Mouse (Mus musculus): ENCODE measurements around the gene Ank3. TPM values are rescaled to one million over a fixed set of nuclear protein-coding genes. Genes with fewer than 3 reads are reported as not detected.

Gene Ank3
- polyA plus RNA-seq, 1 experiment from 2014 or later, result 21.6 TPM

- H3K9me3 ChIP-seq (ENCODE audit: control insufficient read depth), result no peaks in the 10 kb centered on the region
- H3K4me2 ChIP-seq (replicated peaks; ENCODE audit: low read depth), result no peak overlapping the region
- 51% methylated on average over 4 of the region's 4 CpGs for WGBS
- peak; percentile 57; the same call in 1 of the 2 replicates for ATAC-seq
- no peak overlapping the region for H3K9ac ChIP-seq (ENCODE audit: low read depth, low read length)
- no peak overlapping the region for H3K4me3 ChIP-seq (ENCODE audit: low read depth, low read length)
- H3K27ac ChIP-seq (ENCODE audit: low read depth, low read length), result no peak overlapping the region
- TF ChIP-seq CTCF (IDR thresholded peaks at IDR 0.05; ENCODE audit: low read depth), result peak; percentile 95
- no peaks in the 10 kb centered on the region for H3K36me3 ChIP-seq (ENCODE audit: control insufficient read depth, insufficient read depth)
- no peaks in the 10 kb centered on the region for H3K4me1 ChIP-seq (replicated peaks; ENCODE audit: control insufficient read depth, insufficient read depth, low read length)
- no peaks in the 10 kb centered on the region for H3K27me3 ChIP-seq (replicated peaks; ENCODE audit: control insufficient read depth, insufficient read depth, low read length)
These were observed 447.2 kb downstream of the Ank3 start for GRCm38 (mm10) chr10:69845749-69846148.

GRCm38 (mm10) chr10:69852366-69853091 lies 454.0 kb downstream of the Ank3 start:
- H3K4me1 ChIP-seq (replicated peaks; ENCODE audit: control insufficient read depth, insufficient read depth, low read length), result no peaks in the 10 kb centered on the region
- no peaks in the 10 kb centered on the region for H3K27me3 ChIP-seq (replicated peaks; ENCODE audit: control insufficient read depth, insufficient read depth, low read length)
- H3K36me3 ChIP-seq (ENCODE audit: control insufficient read depth, insufficient read depth), result no peaks in the 10 kb centered on the region
- ATAC-seq, result no peak
- H3K4me3 ChIP-seq (ENCODE audit: low read depth, low read length), result no peak overlapping the region
- H3K27ac ChIP-seq (ENCODE audit: low read depth, low read length), result no peak overlapping the region
- WGBS, result 66% methylated on average over 5 of the region's 5 CpGs
- H3K9me3 ChIP-seq (ENCODE audit: control insufficient read depth), result no peaks in the 10 kb centered on the region
- no peak overlapping the region for H3K9ac ChIP-seq (ENCODE audit: low read depth, low read length)
- TF ChIP-seq CTCF (IDR thresholded peaks at IDR 0.05; ENCODE audit: low read depth), result peak; percentile 60
- H3K4me2 ChIP-seq (replicated peaks; ENCODE audit: low read depth), result no peak overlapping the region

GRCm38 (mm10) chr10:69854587-69855185 lies 456.1 kb downstream of the Ank3 start:
- 93% methylated on average over 8 of the region's 8 CpGs for WGBS
- no peak overlapping the region for H3K27ac ChIP-seq (ENCODE audit: low read depth, low read length)
- H3K9ac ChIP-seq (ENCODE audit: low read depth, low read length), result no peak overlapping the region
- H3K4me1 ChIP-seq (replicated peaks; ENCODE audit: control insufficient read depth, insufficient read depth, low read length), result no peaks in the 10 kb centered on the region
- no peaks in the 10 kb centered on the region for H3K27me3 ChIP-seq (replicated peaks; ENCODE audit: control insufficient read depth, insufficient read depth, low read length)
- H3K9me3 ChIP-seq (ENCODE audit: control insufficient read depth), result no peaks in the 10 kb centered on the region
- H3K4me3 ChIP-seq (ENCODE audit: low read depth, low read length), result no peak overlapping the region
- no peaks in the 10 kb centered on the region for H3K36me3 ChIP-seq (ENCODE audit: control insufficient read depth, insufficient read depth)
- no peak overlapping the region for H3K4me2 ChIP-seq (replicated peaks; ENCODE audit: low read depth)
- no peak for ATAC-seq
- TF ChIP-seq CTCF (IDR thresholded peaks at IDR 0.05; ENCODE audit: low read depth), result no peak

DNA sequence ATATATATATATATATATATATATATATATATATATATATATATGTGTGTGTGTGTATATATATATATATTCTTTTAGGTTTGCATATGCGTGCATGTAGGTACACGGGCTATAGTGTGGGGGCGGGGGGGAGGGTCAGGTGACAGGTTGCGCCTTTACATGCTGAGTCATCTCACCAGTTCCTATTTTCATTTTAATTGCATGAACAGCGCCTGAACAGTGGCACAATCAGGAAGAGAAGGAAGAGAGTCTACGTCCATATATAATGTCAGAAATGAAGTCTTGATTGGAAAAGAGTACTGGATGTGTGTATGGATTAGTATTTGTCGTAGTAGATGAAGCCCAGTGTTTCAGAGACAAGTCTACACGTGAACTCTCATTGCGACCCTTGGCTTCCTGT lies 459.4 kb downstream of the Ank3 start:
- Histone ChIP-seq H3K27me3 (replicated peaks; ENCODE audit: control insufficient read depth, insufficient read depth, low read length) (no peaks in the 10 kb centered on the region), H3K27ac (ENCODE audit: low read depth, low read length) (no peak overlapping the region), H3K4me2 (replicated peaks; ENCODE audit: low read depth) (no peak overlapping the region), H3K9ac (ENCODE audit: low read depth, low read length) (no peak overlapping the region), H3K36me3 (ENCODE audit: control insufficient read depth, insufficient read depth) (no peaks in the 10 kb centered on the region), H3K4me3 (ENCODE audit: low read depth, low read length) (no peak overlapping the region), H3K4me1 (replicated peaks; ENCODE audit: control insufficient read depth, insufficient read depth, low read length) (no peaks in the 10 kb centered on the region), H3K9me3 (ENCODE audit: control insufficient read depth) (no peaks in the 10 kb centered on the region)
- WGBS, result 91% methylated on average over 9 of the region's 9 CpGs
- ATAC-seq, result no peak
- TF ChIP-seq CTCF (IDR thresholded peaks at IDR 0.05; ENCODE audit: low read depth), result no peak

DNA sequence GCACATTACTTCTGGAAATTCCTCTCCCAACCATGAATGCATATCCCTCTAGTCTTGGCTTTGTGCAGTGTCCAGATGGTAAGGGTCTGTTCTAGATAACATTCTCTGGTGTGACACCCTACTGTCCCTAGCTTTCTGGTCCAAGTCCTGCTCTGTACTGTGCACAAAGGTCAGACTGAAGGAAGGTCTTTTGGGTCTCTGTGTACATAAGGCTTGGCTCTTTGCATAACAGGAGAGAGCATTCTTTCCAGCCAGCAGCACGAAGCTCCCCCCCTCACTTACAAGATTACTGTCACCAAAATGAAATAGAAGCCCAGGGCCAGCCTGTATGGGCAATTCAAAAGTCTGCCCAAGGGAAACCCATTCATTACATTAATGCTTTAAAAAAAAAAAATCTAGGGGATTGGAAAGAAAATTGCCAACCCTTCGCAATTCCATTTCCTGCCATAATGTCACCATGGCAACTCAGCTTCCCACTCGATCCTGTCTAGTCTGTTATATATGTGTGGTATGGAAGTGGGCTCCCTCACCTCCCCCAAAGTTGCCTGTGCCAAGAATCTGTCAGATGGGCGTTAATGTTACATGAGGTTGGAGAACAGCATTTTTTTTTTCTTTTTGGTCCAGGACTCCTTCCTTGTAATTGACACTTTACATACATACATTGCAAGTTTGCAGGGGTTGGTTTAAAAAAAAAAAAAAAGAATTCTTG lies 460.5 kb downstream of the Ank3 start:
- Histone ChIP-seq H3K9me3 (ENCODE audit: control insufficient read depth) (no peaks in the 10 kb centered on the region), H3K4me2 (replicated peaks; ENCODE audit: low read depth) (no peak overlapping the region)
- TF ChIP-seq CTCF (IDR thresholded peaks at IDR 0.05; ENCODE audit: low read depth), result no peak

GRCm38 (mm10) chr10:69859848-69860479 lies 461.4 kb downstream of the Ank3 start:
- Histone ChIP-seq H3K9ac (ENCODE audit: low read depth, low read length) (no peak overlapping the region), H3K4me3 (ENCODE audit: low read depth, low read length) (no peak overlapping the region), H3K4me1 (replicated peaks; ENCODE audit: control insufficient read depth, insufficient read depth, low read length) (no peaks in the 10 kb centered on the region), H3K27me3 (replicated peaks; ENCODE audit: control insufficient read depth, insufficient read depth, low read length) (no peaks in the 10 kb centered on the region), H3K27ac (ENCODE audit: low read depth, low read length) (no peak overlapping the region), H3K4me2 (replicated peaks; ENCODE audit: low read depth) (no peak overlapping the region), H3K36me3 (ENCODE audit: control insufficient read depth, insufficient read depth) (no peaks in the 10 kb centered on the region), H3K9me3 (ENCODE audit: control insufficient read depth) (no peaks in the 10 kb centered on the region)
- no peak for ATAC-seq
- WGBS, result 88% methylated on average over 7 of the region's 7 CpGs
- TF ChIP-seq CTCF (IDR thresholded peaks at IDR 0.05; ENCODE audit: low read depth), result no peak

More for the DNA sequence above, 460.5 kb downstream of the Ank3 start:
- Histone ChIP-seq H3K27me3 (replicated peaks; ENCODE audit: control insufficient read depth, insufficient read depth, low read length) (no peaks in the 10 kb centered on the region), H3K4me3 (ENCODE audit: low read depth, low read length) (no peak overlapping the region), H3K27ac (ENCODE audit: low read depth, low read length) (no peak overlapping the region), H3K4me1 (replicated peaks; ENCODE audit: control insufficient read depth, insufficient read depth, low read length) (no peaks in the 10 kb centered on the region), H3K9ac (ENCODE audit: low read depth, low read length) (no peak overlapping the region), H3K36me3 (ENCODE audit: control insufficient read depth, insufficient read depth) (no peaks in the 10 kb centered on the region)
- no peak for ATAC-seq
- 38% methylated on average over 4 of the region's 4 CpGs for WGBS

Data from intestine, postnatal 0 days (tissue).